Mouse (Mus musculus): ENCODE results near the gene Hoxd12. TPM values are rescaled to one million over a fixed set of nuclear protein-coding genes. Genes with fewer than 3 reads are reported as not detected.

Gene Hoxd12
- polyA plus RNA-seq (2015; fragmentation: Nextera tagmentation; extraction: Ambion mirVana): not detected in 2 replicates

DNA sequence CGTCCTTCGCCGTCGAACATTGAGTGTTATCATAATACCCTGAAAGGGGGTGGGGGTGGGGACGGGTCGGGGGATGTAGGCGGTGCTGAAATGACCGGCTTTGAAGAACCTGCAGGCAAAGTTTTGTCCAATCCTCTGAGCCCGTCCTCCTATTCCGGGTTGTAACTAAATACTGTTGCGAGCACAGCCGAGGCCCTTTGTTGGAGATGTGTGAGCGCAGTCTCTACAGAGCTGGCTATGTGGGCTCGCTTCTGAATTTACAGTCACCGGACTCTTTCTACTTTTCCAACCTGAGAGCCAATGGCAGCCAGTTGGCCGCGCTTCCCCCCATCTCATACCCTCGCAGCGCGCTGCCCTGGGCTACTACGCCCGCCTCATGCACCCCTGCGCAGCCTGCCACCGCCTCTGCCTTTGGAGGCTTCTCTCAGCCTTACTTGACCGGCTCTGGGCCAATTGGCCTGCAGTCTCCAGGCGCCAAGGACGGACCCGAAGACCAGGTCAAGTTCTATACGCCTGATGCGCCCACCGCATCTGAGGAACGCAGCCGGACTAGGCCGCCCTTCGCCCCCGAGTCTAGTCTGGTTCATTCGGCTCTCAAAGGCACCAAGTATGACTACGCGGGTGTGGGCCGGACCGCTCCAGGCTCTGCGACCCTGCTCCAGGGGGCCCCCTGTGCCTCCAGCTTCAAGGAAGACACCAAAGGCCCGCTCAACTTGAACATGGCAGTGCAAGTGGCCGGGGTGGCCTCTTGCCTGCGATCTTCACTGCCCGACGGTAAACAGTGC lies at the start of gene Hoxd12:
Hoxd12 (plus strand) TSS at position 133 of the 785 bp plus-strand sequence.
- WGBS: 2% methylated on average over 47 of the region's 47 CpGs
- H3K36me3 ChIP-seq (ENCODE audit: poor library complexity, severe bottlenecking): no peaks in the 10 kb centered on the region

DNA sequence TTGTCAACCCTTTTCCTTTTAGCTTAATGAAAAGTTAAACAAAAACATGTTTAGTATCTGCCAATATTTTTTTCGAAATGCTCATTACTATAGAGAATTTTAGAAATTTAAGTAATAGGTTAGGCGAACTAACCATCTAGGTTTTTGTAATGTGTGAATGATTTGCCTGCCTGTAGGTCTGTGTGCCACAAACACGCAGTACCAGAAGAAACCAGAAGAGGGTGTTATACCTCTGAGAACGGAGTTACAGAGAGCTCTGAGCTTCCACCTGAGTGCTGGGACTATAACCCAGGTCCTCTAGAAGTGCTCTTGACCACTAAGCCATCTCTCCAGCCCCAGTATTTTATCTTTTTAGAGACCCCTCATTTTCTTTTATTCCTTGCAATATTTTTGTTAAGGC lies 39.4 kb upstream of the Hoxd12 start:
- Histone ChIP-seq H3K9me3 (replicated peaks) (peaks cover 4% of the 10 kb centered on the region; the same call in 1 of the 2 replicates), H3K4me3 (no peak overlapping the region), H3K36me3 (ENCODE audit: poor library complexity, severe bottlenecking) (no peaks in the 10 kb centered on the region), H3K27me3 (0 out of 2 replicates have a peak, but pooled peaks cover 9% of the 10 kb centered on the region), H3K9ac (no peak overlapping the region), H3K27ac (no peak overlapping the region), H3K4me1 (no peaks in the 10 kb centered on the region), H3K4me2 (no peak overlapping the region)
- 70% methylated on average over 4 of the region's 4 CpGs for WGBS
- no peak for ATAC-seq

More for the DNA sequence above, at the start of gene Hoxd12:
- Histone ChIP-seq H3K27ac (no peak within 1 kb of the TSS), H3K27me3 (peaks cover 99% of the 10 kb centered on the region), H3K4me1 (peaks cover 5% of the 10 kb centered on the region), H3K9me3 (replicated peaks) (no peaks in the 10 kb centered on the region), H3K4me2 (no peak within 1 kb of the TSS), H3K9ac (no peak within 1 kb of the TSS), H3K4me3 (no peak within 1 kb of the TSS)
- no peak for ATAC-seq

GRCm38 (mm10) chr2:74642431-74642830 lies 32.4 kb upstream of the Hoxd12 start:
- 76% methylated on average over 5 of the region's 5 CpGs for WGBS
- H3K36me3 ChIP-seq (ENCODE audit: poor library complexity, severe bottlenecking): no peaks in the 10 kb centered on the region
- no peak overlapping the region for H3K9ac ChIP-seq
- no peaks in the 10 kb centered on the region for H3K9me3 ChIP-seq (replicated peaks)
- H3K27ac ChIP-seq: no peak overlapping the region
- H3K4me2 ChIP-seq: no peak overlapping the region
- no peaks in the 10 kb centered on the region for H3K4me1 ChIP-seq
- no peak for ATAC-seq
- no peak overlapping the region for H3K4me3 ChIP-seq
- peaks cover 62% of the 10 kb centered on the region for H3K27me3 ChIP-seq

GRCm38 (mm10) chr2:74645631-74646030 lies 29.2 kb upstream of the Hoxd12 start:
- H3K9me3 ChIP-seq (replicated peaks): no peaks in the 10 kb centered on the region
- WGBS: 88% methylated on average over 3 of the region's 3 CpGs
- H3K4me1 ChIP-seq: no peaks in the 10 kb centered on the region
- H3K4me3 ChIP-seq: no peak overlapping the region
- ATAC-seq: no peak
- H3K36me3 ChIP-seq (ENCODE audit: poor library complexity, severe bottlenecking): no peaks in the 10 kb centered on the region
- no peak overlapping the region for H3K9ac ChIP-seq
- no peak overlapping the region for H3K4me2 ChIP-seq
- no peak overlapping the region for H3K27ac ChIP-seq
- peaks cover 83% of the 10 kb centered on the region for H3K27me3 ChIP-seq

GRCm38 (mm10) chr2:74647082-74647864 lies 27.5 kb upstream of the Hoxd12 start:
- no peak for ATAC-seq

DNA sequence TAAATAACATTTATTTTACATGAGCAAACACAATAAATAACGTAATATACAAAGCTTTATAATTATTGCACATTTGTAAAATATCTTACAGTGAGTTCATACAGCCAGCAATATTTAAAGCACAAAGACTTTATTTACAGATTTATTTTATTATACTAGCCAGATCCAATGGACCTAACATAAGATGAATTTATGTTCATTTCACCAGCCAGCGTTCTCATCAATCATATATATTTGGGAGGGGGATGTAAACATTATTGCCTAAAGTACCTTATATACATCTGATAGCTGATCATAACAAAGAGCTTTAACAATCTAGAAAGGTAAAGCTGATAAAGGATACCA lies 21.8 kb upstream of the Hoxd12 start:
- no peaks in the 10 kb centered on the region for H3K36me3 ChIP-seq (ENCODE audit: poor library complexity, severe bottlenecking)
- H3K4me2 ChIP-seq: no peak overlapping the region
- no peak overlapping the region for H3K9ac ChIP-seq
- WGBS: 39% methylated on average over 2 of the region's 2 CpGs
- H3K4me3 ChIP-seq: no peak overlapping the region
- H3K9me3 ChIP-seq (replicated peaks): no peaks in the 10 kb centered on the region
- no peak for ATAC-seq
- peaks cover 13% of the 10 kb centered on the region for H3K4me1 ChIP-seq
- H3K27ac ChIP-seq: no peak overlapping the region
- peaks cover 88% of the 10 kb centered on the region for H3K27me3 ChIP-seq

More at GRCm38 (mm10) chr2:74647082-74647864, 27.5 kb upstream of the Hoxd12 start:
- Histone ChIP-seq H3K4me1 (no peaks in the 10 kb centered on the region), H3K9me3 (replicated peaks) (no peaks in the 10 kb centered on the region), H3K27me3 (peaks cover 94% of the 10 kb centered on the region), H3K4me3 (no peak overlapping the region), H3K9ac (no peak overlapping the region), H3K27ac (no peak overlapping the region), H3K36me3 (ENCODE audit: poor library complexity, severe bottlenecking) (no peaks in the 10 kb centered on the region), H3K4me2 (no peak overlapping the region)
- 15% methylated on average over 7 of the region's 7 CpGs for WGBS

DNA sequence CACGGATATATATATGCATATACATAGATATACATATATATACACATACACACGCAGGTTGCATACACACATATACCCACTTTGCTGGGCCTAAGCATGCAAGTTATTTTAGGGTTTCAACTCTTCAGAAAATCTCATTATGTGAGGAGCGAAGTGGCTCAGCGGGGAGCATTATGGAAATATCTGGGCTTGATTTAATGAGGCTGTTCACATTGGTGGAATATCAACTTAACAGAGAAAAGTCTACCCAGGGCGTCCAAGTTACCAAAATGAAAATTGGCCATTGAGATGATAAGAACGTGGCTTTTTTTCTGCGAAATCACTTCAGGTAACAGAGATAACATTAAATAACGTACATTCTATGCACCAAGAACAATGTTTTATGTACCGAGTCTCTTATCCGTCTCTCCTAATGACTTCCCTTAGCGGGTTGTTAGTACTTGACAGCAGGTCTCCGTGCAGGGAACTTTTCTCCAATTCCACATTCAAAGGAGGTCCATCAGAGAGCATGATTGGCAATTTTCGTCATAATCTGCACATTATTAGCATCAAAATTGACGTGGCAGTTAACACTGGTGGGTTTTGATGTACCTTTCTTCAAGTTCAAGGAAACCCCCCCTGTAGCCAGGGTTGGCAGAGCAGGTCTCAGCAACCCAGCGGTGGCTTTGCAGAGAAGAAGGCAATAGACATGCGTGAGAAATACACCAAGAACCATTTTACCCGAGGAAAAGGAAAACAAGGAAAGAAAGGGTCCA lies 20.9 kb upstream of the Hoxd12 start:
- no peak overlapping the region for H3K4me2 ChIP-seq
- H3K4me1 ChIP-seq: peaks cover 13% of the 10 kb centered on the region
- no peak overlapping the region for H3K27ac ChIP-seq
- no peaks in the 10 kb centered on the region for H3K9me3 ChIP-seq (replicated peaks)
- H3K27me3 ChIP-seq: peaks cover 88% of the 10 kb centered on the region
- no peak overlapping the region for H3K4me3 ChIP-seq
- ATAC-seq: no peak
- no peaks in the 10 kb centered on the region for H3K36me3 ChIP-seq (ENCODE audit: poor library complexity, severe bottlenecking)
- H3K9ac ChIP-seq: no peak overlapping the region
- WGBS: 10% methylated on average over 17 of the region's 17 CpGs

GRCm38 (mm10) chr2:74654743-74655419 lies 19.9 kb upstream of the Hoxd12 start:
- H3K27me3 ChIP-seq: peaks cover 88% of the 10 kb centered on the region
- H3K4me3 ChIP-seq: 0 out of 2 replicates have a peak overlapping the region, but pooled peaks have one; percentile 35
- peak; percentile 33; the same call in 1 of the 2 replicates for ATAC-seq
- H3K4me2 ChIP-seq: no peak overlapping the region
- 5% methylated on average over 18 of the region's 20 CpGs for WGBS
- peaks cover 13% of the 10 kb centered on the region for H3K4me1 ChIP-seq
- no peaks in the 10 kb centered on the region for H3K9me3 ChIP-seq (replicated peaks)
- no peak overlapping the region for H3K9ac ChIP-seq
- H3K27ac ChIP-seq: no peak overlapping the region
- H3K36me3 ChIP-seq (ENCODE audit: poor library complexity, severe bottlenecking): no peaks in the 10 kb centered on the region

DNA sequence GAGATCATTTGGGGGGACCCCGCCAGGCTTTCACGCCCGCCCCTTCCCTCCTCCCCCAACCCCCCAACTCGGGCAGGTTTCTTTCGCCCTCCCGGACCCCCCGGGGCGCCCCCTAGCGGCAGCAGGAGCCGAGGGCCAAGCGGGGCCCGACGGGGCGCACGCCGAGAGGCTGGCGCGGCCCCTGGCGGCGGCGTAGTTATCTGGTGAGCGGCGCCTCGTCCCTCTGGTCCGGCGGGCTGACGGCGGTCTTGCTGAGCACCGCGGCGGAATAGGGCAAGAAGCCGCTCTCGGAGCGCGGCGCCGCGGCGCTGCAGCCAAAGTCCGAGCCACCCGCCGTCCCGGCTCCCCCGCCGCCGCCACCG lies 19.4 kb upstream of the Hoxd12 start:
- Histone ChIP-seq H3K4me3 (peak overlapping the region; percentile 35), H3K4me1 (peaks cover 13% of the 10 kb centered on the region), H3K9ac (0 out of 2 replicates have a peak overlapping the region, but pooled peaks have one; percentile 30), H3K4me2 (peak overlapping the region; percentile 55), H3K27me3 (peaks cover 88% of the 10 kb centered on the region), H3K27ac (no peak overlapping the region), H3K36me3 (ENCODE audit: poor library complexity, severe bottlenecking) (no peaks in the 10 kb centered on the region), H3K9me3 (replicated peaks) (no peaks in the 10 kb centered on the region)
- peak; percentile 50; the same call in 1 of the 2 replicates for ATAC-seq
- under 1% methylated on average over 25 of the region's 47 CpGs for WGBS

DNA sequence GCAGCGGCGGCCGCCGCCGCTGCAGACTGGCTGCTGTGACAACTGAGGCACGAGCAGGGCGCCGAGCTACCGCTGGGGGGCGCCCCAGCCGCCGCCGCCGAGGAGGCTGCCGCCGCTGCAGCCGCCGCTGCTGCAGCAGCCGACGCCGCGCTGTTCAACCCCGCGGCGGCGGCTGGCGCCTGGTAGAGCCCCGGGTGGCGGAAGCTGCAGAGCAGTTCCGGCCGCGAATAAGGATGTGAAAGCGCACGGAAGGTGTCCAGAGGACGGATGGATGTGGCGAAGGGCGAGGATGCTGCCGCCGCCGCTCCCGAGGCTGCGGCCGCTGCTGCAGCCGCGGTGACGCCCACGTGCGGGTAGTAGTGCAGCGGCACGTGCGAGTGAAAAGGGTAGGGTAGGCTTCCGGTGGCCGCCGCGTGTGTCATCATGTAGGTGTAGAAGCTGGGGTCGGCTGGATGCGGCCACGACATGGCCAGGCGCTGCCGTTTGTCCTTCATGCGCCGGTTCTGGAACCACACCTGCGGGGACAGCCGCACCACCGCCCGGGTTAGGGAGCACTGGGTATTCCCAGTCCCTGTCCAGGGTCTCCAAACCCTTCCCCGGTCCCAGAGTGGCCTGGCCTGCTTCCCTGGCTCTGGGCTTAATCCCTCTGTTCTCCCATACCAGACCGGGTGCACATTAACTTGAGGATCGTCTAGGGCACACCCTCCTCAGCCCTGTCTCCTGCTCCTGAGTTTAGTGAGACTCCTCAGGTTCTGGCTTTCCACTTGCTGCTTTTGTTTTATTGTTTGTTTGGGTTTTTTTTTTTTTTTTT lies 18.8 kb upstream of the Hoxd12 start:
- Histone ChIP-seq H3K4me3 (peak overlapping the region; percentile 35), H3K27ac (no peak overlapping the region), H3K9ac (peak overlapping the region; percentile 30; the same call in 1 of the 2 replicates), H3K4me2 (peak overlapping the region; percentile 55), H3K4me1 (peaks cover 15% of the 10 kb centered on the region), H3K36me3 (ENCODE audit: poor library complexity, severe bottlenecking) (no peaks in the 10 kb centered on the region), H3K27me3 (peaks cover 88% of the 10 kb centered on the region), H3K9me3 (replicated peaks) (no peaks in the 10 kb centered on the region)
- 0 out of 2 replicates have a peak, but pooled peaks have one; percentile 50 for ATAC-seq
- under 1% methylated on average over 63 of the region's 69 CpGs for WGBS

GRCm38 (mm10) chr2:74656632-74657021 lies 18.2 kb upstream of the Hoxd12 start:
- no peak for ATAC-seq
- H3K36me3 ChIP-seq (ENCODE audit: poor library complexity, severe bottlenecking): no peaks in the 10 kb centered on the region
- WGBS: 5% methylated on average over 4 of the region's 4 CpGs

More at GRCm38 (mm10) chr2:74656632-74657021, 18.2 kb upstream of the Hoxd12 start:
- Histone ChIP-seq H3K9ac (no peak overlapping the region), H3K27me3 (peaks cover 89% of the 10 kb centered on the region), H3K4me1 (peaks cover 19% of the 10 kb centered on the region), H3K27ac (no peak overlapping the region), H3K9me3 (replicated peaks) (no peaks in the 10 kb centered on the region), H3K4me2 (no peak overlapping the region), H3K4me3 (no peak overlapping the region; the same call in 1 of the 2 replicates)

Measured in forebrain, embryonic 13.5 days (tissue).